Mouse (Mus musculus) lung, embryonic 16.5 days (tissue): ENCODE measurements around the gene Cdh6. TPM values are rescaled to one million over a fixed set of nuclear protein-coding genes. Genes with fewer than 3 reads are reported as not detected.

Experiments
- ATAC-seq: fragments of 200-750 bp; cut with Nextera tagmentation; 2 replicates; pipeline ENCODE4 v1.8.0; 2017; ENCODE audit warnings: low read depth, mild to moderate bottlenecking, moderate library complexity
- H3K27ac ChIP-seq: fragments of 300-500 bp; sonication (generic); 2 replicates; pipeline ENCODE4 v1.5.1; 2014; ENCODE audit warnings: mild to moderate bottlenecking, control low read depth, low read length
- H3K27me3 ChIP-seq: fragments of 300-500 bp; sonication (generic); 2 replicates; pipeline ENCODE4 v1.6.1; 2014; ENCODE audit warnings: low read depth, low read length, mixed read lengths; ENCODE audit not compliant: control insufficient read depth, insufficient read depth
- H3K36me3 ChIP-seq: fragments of 300-500 bp; sonication (generic); 2 replicates; pipeline ENCODE4 v1.6.1; 2014; ENCODE audit warnings: low read length; ENCODE audit not compliant: control insufficient read depth, insufficient read depth
- H3K4me1 ChIP-seq: fragments of 300-500 bp; sonication (generic); replicated peaks from 2 replicates; pipeline ENCODE4 v1.6.1; 2014; ENCODE audit warnings: low read length, mixed read lengths; ENCODE audit not compliant: control insufficient read depth, insufficient read depth
- H3K4me2 ChIP-seq: fragments of 300-500 bp; sonication (generic); 2 replicates; pipeline ENCODE4 v1.6.1; 2014; ENCODE audit warnings: low read depth, low read length, control low read depth
- H3K4me3 ChIP-seq: fragments of 300-500 bp; sonication (generic); 2 replicates; pipeline ENCODE4 v1.5.1; 2014; ENCODE audit warnings: mild to moderate bottlenecking, low read length, control low read depth
- H3K9ac ChIP-seq: fragments of 300-500 bp; sonication (generic); 2 replicates; pipeline ENCODE4 v1.6.1; 2014; ENCODE audit warnings: low read length, control low read depth
- H3K9me3 ChIP-seq: fragments of 300-500 bp; sonication (generic); 2 replicates; pipeline ENCODE4 v1.6.1; 2016; ENCODE audit warnings: low read length; ENCODE audit not compliant: control insufficient read depth
- WGBS: fragments of 180-500 bp; shearing (Covaris S2); extraction: QIAGEN DNeasy Blood & Tissue Kit; methylation state at CpG from one replicate; pipeline ENCODE4 v1.1.7; 2014; 5-methylcytosine and 5-hydroxymethylcytosine counted together
- polyA plus RNA-seq: library from polyadenylated mRNA; unstranded; fragments of >200 nt; fragmentation: Nextera tagmentation; extraction: Ambion mirVana; gene quantifications from 2 replicates; pipeline ENCODE4 v1.2.1, GENCODE M21; 2015

Gene Cdh6
- polyA plus RNA-seq = 1.7 and 2.5 TPM in 2 replicates

GRCm38 (mm10) chr15:13173071-13173778 lies at the start of gene Cdh6:
TSS of gene Cdh6 (minus strand) at chr15:13173675.
- under 1% methylated on average over 42 of the region's 42 CpGs for WGBS
- H3K4me1 ChIP-seq = peaks cover 12% of the 10 kb centered on the region
- H3K36me3 ChIP-seq = no peaks in the 10 kb centered on the region
- peak within 1 kb of the TSS; percentile 95 for H3K4me2 ChIP-seq
- H3K27me3 ChIP-seq = peaks cover 16% of the 10 kb centered on the region
- H3K27ac ChIP-seq = no peak within 1 kb of the TSS
- H3K4me3 ChIP-seq = peak within 1 kb of the TSS; percentile 58
- peak within 1 kb of the TSS; percentile 52 for H3K9ac ChIP-seq
- ATAC-seq = peak; percentile 75
- no peaks in the 10 kb centered on the region for H3K9me3 ChIP-seq

DNA sequence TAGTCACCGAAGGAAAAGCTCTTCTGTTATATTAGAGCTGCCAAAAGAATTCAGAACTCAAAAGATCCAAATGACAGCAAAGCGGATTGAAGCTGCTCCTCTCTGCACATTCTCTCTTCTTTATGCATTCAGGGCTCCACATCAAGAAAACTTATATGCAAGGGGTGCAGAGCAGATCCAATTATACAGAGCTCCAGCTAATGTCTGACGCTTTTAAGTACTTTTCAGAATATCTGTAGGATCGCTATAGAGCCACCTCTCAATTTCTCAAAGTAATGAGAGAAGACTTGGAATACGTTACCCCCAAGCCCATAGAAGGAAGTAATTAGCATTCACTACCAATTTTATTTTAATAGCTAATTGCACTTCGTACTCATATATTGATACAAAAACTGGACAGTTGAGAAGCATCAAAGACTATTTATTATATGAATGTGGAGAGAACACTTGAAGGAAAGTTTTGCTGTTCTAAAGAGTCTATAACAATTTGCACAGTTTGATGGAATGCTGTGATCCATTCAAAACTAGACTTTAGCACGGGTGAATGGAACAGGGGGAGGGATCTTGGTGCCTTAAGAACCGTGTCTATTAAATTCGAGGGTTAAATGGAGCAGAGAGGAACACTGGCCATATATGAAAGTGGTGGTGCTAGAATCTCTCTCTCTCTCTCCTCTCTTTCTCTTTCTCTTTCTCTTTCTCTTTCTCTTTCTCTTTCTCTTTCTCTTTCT lies 46.4 kb upstream of the Cdh6 start:
- H3K9ac ChIP-seq = no peak overlapping the region
- no peak for ATAC-seq
- no peaks in the 10 kb centered on the region for H3K9me3 ChIP-seq
- H3K27ac ChIP-seq = no peak overlapping the region
- H3K4me1 ChIP-seq = no peaks in the 10 kb centered on the region
- H3K4me3 ChIP-seq = no peak overlapping the region
- no peak overlapping the region for H3K4me2 ChIP-seq
- no peaks in the 10 kb centered on the region for H3K27me3 ChIP-seq
- WGBS = 74% methylated on average over 9 of the region's 9 CpGs
- H3K36me3 ChIP-seq = no peaks in the 10 kb centered on the region

DNA sequence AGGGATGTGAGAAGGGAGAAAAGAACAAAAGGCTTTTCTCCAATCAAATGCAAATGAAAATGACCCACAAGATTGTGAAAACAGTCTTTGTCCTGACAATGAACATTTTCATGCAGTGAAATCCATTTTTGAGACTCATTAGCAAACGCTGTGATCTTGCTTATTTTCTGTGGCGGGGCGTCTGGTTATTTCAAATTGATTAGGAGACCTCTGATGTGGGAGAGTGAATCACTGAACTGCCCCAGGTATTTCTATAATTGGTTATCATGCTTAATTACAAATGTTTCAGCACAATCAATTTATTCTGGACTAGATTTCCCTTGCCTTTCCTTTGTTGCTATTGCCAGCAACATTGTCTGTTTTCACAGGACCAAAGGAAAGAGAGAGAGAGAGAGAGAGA lies 44.3 kb upstream of the Cdh6 start:
- H3K4me3 ChIP-seq = no peak overlapping the region
- 90% methylated on average over 3 of the region's 3 CpGs for WGBS
- no peak for ATAC-seq

DNA sequence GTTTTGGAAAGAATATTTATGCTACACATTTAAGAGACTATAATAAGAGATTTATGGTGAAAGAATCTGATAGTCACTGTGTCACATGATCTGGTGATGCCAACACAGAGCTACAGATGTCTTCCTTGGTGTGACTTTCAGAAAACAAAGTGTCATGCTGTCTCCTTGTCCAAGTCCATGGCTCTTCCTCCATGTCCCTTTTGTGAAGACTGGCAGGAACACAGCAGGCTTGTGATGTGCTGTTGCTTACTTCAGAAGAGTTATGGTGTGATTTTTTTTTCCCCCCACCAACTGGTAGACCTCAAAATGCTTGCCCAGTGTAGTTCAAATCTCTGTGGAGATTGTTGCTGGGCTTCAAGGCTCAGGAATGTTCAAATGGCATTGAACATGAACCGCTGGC lies 43.7 kb upstream of the Cdh6 start:
- Histone ChIP-seq H3K36me3 (no peaks in the 10 kb centered on the region), H3K27me3 (no peaks in the 10 kb centered on the region), H3K4me1 (no peaks in the 10 kb centered on the region), H3K27ac (no peak overlapping the region), H3K9ac (no peak overlapping the region), H3K4me2 (no peak overlapping the region), H3K9me3 (no peaks in the 10 kb centered on the region), H3K4me3 (no peak overlapping the region)
- ATAC-seq = no peak
- 86% methylated on average over 1 of the region's 1 CpGs for WGBS

More for the DNA sequence above, 44.3 kb upstream of the Cdh6 start:
- no peak overlapping the region for H3K9ac ChIP-seq
- H3K9me3 ChIP-seq = no peaks in the 10 kb centered on the region
- H3K27ac ChIP-seq = no peak overlapping the region
- H3K36me3 ChIP-seq = no peaks in the 10 kb centered on the region
- H3K27me3 ChIP-seq = no peaks in the 10 kb centered on the region
- no peak overlapping the region for H3K4me2 ChIP-seq
- H3K4me1 ChIP-seq = no peaks in the 10 kb centered on the region

- no peak overlapping the region for H3K4me3 ChIP-seq
- H3K4me2 ChIP-seq = no peak overlapping the region
- H3K9me3 ChIP-seq = no peaks in the 10 kb centered on the region
- no peak overlapping the region for H3K27ac ChIP-seq
- no peaks in the 10 kb centered on the region for H3K36me3 ChIP-seq
- H3K4me1 ChIP-seq = no peaks in the 10 kb centered on the region
- ATAC-seq = no peak
- 90% methylated on average over 1 of the region's 1 CpGs for WGBS
- no peak overlapping the region for H3K9ac ChIP-seq
- no peaks in the 10 kb centered on the region for H3K27me3 ChIP-seq
Observed at GRCm38 (mm10) chr15:13212956-13213355, 39.5 kb upstream of the Cdh6 start.

DNA sequence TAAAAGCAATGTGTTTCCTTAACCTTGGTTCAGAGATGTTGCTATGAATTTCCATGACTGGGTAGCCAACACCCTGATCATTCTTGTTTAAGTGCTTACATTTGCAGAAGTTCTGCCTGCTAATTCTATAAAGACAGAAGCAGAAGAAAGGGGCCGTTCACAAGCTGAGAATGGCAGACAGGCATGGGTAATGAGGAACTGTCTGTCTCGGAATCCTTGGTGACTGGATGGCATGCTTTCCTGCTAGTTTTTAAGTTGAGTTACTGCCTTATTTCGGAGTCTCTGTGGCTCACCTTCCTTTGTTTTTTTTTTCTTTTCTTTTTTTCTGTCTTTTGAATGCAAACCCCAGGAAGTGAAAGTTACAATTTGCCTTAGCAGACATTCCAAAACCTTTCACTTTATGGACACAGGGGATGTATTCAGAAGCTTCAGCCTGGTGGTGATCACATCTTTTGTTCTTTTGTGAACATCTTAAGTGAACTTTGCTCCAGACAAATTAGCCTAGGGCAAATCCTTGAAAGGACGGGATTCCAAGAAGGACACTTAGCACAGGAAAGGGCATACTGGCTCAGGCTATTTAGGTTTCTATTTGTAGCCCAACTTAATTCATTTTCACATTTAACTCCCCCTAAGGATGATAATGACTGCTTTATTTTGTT lies 38.7 kb upstream of the Cdh6 start:
- Histone ChIP-seq H3K9ac (no peak overlapping the region), H3K36me3 (no peaks in the 10 kb centered on the region), H3K4me3 (no peak overlapping the region), H3K27me3 (no peaks in the 10 kb centered on the region), H3K27ac (no peak overlapping the region), H3K9me3 (no peaks in the 10 kb centered on the region), H3K4me1 (no peaks in the 10 kb centered on the region), H3K4me2 (no peak overlapping the region)
- WGBS = 53% methylated on average over 4 of the region's 4 CpGs
- no peak for ATAC-seq

GRCm38 (mm10) chr15:13210186-13210585 lies 36.7 kb upstream of the Cdh6 start:
- Histone ChIP-seq H3K4me3 (no peak overlapping the region), H3K27ac (no peak overlapping the region), H3K4me2 (no peak overlapping the region), H3K9me3 (no peaks in the 10 kb centered on the region), H3K4me1 (no peaks in the 10 kb centered on the region), H3K27me3 (no peaks in the 10 kb centered on the region), H3K36me3 (no peaks in the 10 kb centered on the region), H3K9ac (no peak overlapping the region)
- no peak for ATAC-seq
- WGBS = 74% methylated on average over 6 of the region's 6 CpGs

GRCm38 (mm10) chr15:13208716-13209115 lies 35.2 kb upstream of the Cdh6 start:
- Histone ChIP-seq H3K4me2 (no peak overlapping the region), H3K4me1 (no peaks in the 10 kb centered on the region), H3K4me3 (no peak overlapping the region), H3K36me3 (no peaks in the 10 kb centered on the region), H3K9me3 (no peaks in the 10 kb centered on the region), H3K27me3 (no peaks in the 10 kb centered on the region), H3K27ac (no peak overlapping the region), H3K9ac (no peak overlapping the region)
- ATAC-seq = no peak
- 83% methylated on average over 7 of the region's 7 CpGs for WGBS

DNA sequence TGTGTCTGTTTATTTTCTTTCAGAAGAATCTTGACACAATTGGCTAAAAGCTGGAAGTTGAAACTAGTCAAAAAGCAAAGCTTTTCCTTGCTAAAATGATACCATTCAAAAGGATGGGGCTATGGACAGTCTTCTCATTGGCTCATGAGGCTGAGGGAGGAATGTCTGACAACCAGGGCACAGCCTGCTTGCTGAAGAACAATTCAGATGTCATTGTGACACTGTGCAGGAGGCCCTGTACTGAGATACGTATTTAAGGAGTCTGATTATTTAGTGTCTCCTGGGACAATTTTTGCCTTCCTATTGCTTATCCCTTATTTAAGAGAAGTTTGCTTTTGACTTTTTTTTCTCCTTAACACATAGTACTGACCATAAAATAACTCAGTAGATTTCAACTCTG lies 22.8 kb upstream of the Cdh6 start:
- Histone ChIP-seq H3K4me1 (no peaks in the 10 kb centered on the region), H3K27me3 (no peaks in the 10 kb centered on the region), H3K36me3 (no peaks in the 10 kb centered on the region), H3K9ac (no peak overlapping the region), H3K4me3 (no peak overlapping the region), H3K9me3 (no peaks in the 10 kb centered on the region), H3K4me2 (no peak overlapping the region), H3K27ac (no peak overlapping the region)
- WGBS = 58% methylated on average over 1 of the region's 1 CpGs
- ATAC-seq = no peak
